Mouse (Mus musculus) kidney, adult 2 months (tissue): ENCODE data around the gene Nme4.

Source experiments
- CTCF ChIP-seq: fragments of 200-500 bp; conservative IDR thresholded peaks from 2 replicates; pipeline ENCODE4 v1.5.1; 2011; ENCODE audit warnings: low read depth, mild to moderate bottlenecking, control low read depth, low read length, moderate library complexity, mixed read lengths; ENCODE audit not compliant: insufficient read depth, insufficient read length
- POLR2A ChIP-seq: fragments of 200-500 bp; IDR thresholded peaks from one replicate; pipeline ENCODE4 v1.6.1; 2011; ENCODE audit warnings: low read depth, low read length, control low read depth

- no peak for TF ChIP-seq POLR2A
- no peak for TF ChIP-seq CTCF
Measured at GRCm38 (mm10) chr17:26131856-26132853, 36.8 kb upstream of the Nme4 start.
